Mouse (Mus musculus): Measurements from ENCODE around the gene Zzef1.

DNA sequence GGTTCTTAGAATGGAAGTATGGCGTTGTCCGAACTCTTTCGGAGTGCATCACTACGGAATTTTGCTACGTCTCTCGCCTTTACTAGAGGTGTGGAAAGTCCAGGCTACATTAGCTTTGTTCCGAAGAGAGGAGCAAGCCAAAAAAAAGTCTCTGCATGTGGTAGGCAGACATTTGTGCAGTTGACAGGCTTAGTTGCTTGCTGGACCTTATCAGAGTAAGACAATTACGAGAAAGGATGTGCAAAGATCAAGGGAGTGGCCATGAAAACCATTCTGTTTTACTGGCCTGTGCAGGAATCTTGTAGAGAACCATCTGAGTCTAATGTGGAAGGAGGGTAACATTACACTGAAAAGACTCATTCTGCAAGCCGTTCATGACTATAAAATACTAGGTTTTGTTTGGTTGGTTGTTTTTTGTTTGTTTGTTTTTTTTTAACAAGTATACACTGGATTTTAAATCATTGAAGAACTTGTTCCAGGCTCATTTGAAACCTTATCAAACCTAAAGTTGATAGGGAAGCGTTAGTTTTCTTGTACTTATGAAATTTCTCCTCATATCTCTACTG, 830 bp downstream of the Zzef1 start:
- TF ChIP-seq CTCF (IDR thresholded peaks at IDR 0.05; ENCODE audit: low read depth, low read length) = no peak
- TF ChIP-seq POLR2A (IDR thresholded peaks at IDR 0.05; ENCODE audit: borderline replicate concordance, low read depth, low read length) = no peak
